Mouse (Mus musculus): Measurements from ENCODE around the gene Ggt1.

GRCm38 (mm10) chr10:75632633-75633032 lies 71.2 kb downstream of the Ggt1 start:
- TF ChIP-seq NELFE (IDR thresholded peaks at IDR 0.05; ENCODE audit: low read depth, low read length) (no peak), CHD1 (IDR thresholded peaks at IDR 0.05; ENCODE audit: low read depth, low read length) (no peak), USF1 (IDR thresholded peaks at IDR 0.05; ENCODE audit: low read depth, low read length) (no peak), CTCF (conservative IDR thresholded peaks at IDR 0.05 in 1 of 2, IDR thresholded peaks at IDR 0.05 in 1 of 2; ENCODE audit: low read depth in 2 of 2, low read length in 2 of 2) (no peak), UBTF (IDR thresholded peaks at IDR 0.05; ENCODE audit: low read depth, low read length) (no peak), POLR2A (IDR thresholded peaks at IDR 0.05; ENCODE audit: low read depth, low read length) (no peak), MAZ (IDR thresholded peaks at IDR 0.05; ENCODE audit: low read depth, low read length) (no peak), MAFK (IDR thresholded peaks at IDR 0.05; ENCODE audit: insufficient replicate concordance, low read length) (no peak), CHD2 (IDR thresholded peaks at IDR 0.05; ENCODE audit: low read length) (no peak)
